Mouse (Mus musculus): ENCODE results near the gene Pdlim5. TPM values are rescaled to one million over a fixed set of nuclear protein-coding genes. Genes with fewer than 3 reads are reported as not detected.
A peak's percentile ranks its signal among the peaks of the same experiment; 100 is the strongest.

Gene Pdlim5
- polyA plus RNA-seq, 1 experiment from 2014 or later = 84.5 TPM

- Histone ChIP-seq H3K27me3 (replicated peaks; ENCODE audit: control insufficient read depth, insufficient read depth, low read length) (no peaks in the 10 kb centered on the region), H3K9ac (ENCODE audit: low read depth, low read length) (no peak overlapping the region), H3K27ac (replicated peaks; ENCODE audit: low read depth, low read length) (no peak overlapping the region), H3K4me2 (ENCODE audit: low read depth, low read length) (no peak overlapping the region), H3K9me3 (ENCODE audit: control insufficient read depth, low read length) (no peaks in the 10 kb centered on the region), H3K4me1 (ENCODE audit: control insufficient read depth, insufficient read depth, low read length) (no peaks in the 10 kb centered on the region), H3K4me3 (ENCODE audit: low read depth, low read length) (no peak overlapping the region), H3K36me3 (ENCODE audit: control insufficient read depth, insufficient read depth, low read length) (no peaks in the 10 kb centered on the region)
- 62% methylated on average over 4 of the region's 4 CpGs for WGBS
- DNase-seq (ENCODE audit: low spot score) = peak; percentile 4
- ATAC-seq (ENCODE audit: low read depth) = no peak
Measured at GRCm38 (mm10) chr3:142388189-142388588, 7.3 kb downstream of the Pdlim5 start.

- Histone ChIP-seq H3K4me1 (ENCODE audit: control insufficient read depth, insufficient read depth, low read length) (no peaks in the 10 kb centered on the region), H3K9me3 (ENCODE audit: control insufficient read depth, low read length) (no peaks in the 10 kb centered on the region), H3K27me3 (replicated peaks; ENCODE audit: control insufficient read depth, insufficient read depth, low read length) (no peaks in the 10 kb centered on the region), H3K9ac (ENCODE audit: low read depth, low read length) (no peak overlapping the region), H3K27ac (replicated peaks; ENCODE audit: low read depth, low read length) (no peak overlapping the region), H3K36me3 (ENCODE audit: control insufficient read depth, insufficient read depth, low read length) (no peaks in the 10 kb centered on the region), H3K4me2 (ENCODE audit: low read depth, low read length) (no peak overlapping the region), H3K4me3 (ENCODE audit: low read depth, low read length) (no peak overlapping the region)
- ATAC-seq (ENCODE audit: low read depth) (no peak), DNase-seq (ENCODE audit: low spot score) (no peak)
- WGBS = 91% methylated on average over 4 of the region's 4 CpGs
Measured at GRCm38 (mm10) chr3:142386505-142386904, 9.0 kb downstream of the Pdlim5 start.

GRCm38 (mm10) chr3:142385690-142386089 is 9.8 kb downstream of the Pdlim5 start:
- Histone ChIP-seq H3K27ac (replicated peaks; ENCODE audit: low read depth, low read length) (no peak overlapping the region), H3K4me2 (ENCODE audit: low read depth, low read length) (no peak overlapping the region), H3K9ac (ENCODE audit: low read depth, low read length) (no peak overlapping the region), H3K27me3 (replicated peaks; ENCODE audit: control insufficient read depth, insufficient read depth, low read length) (no peaks in the 10 kb centered on the region), H3K4me1 (ENCODE audit: control insufficient read depth, insufficient read depth, low read length) (no peaks in the 10 kb centered on the region), H3K9me3 (ENCODE audit: control insufficient read depth, low read length) (no peaks in the 10 kb centered on the region), H3K4me3 (ENCODE audit: low read depth, low read length) (no peak overlapping the region), H3K36me3 (ENCODE audit: control insufficient read depth, insufficient read depth, low read length) (no peaks in the 10 kb centered on the region)
- DNase-seq (ENCODE audit: low spot score) = no peak
- ATAC-seq (ENCODE audit: low read depth) = no peak
- 73% methylated on average over 2 of the region's 2 CpGs for WGBS

GRCm38 (mm10) chr3:142376638-142377037 is 18.9 kb downstream of the Pdlim5 start:
- Histone ChIP-seq H3K36me3 (ENCODE audit: control insufficient read depth, insufficient read depth, low read length) (no peaks in the 10 kb centered on the region), H3K9me3 (ENCODE audit: control insufficient read depth, low read length) (no peaks in the 10 kb centered on the region), H3K4me2 (ENCODE audit: low read depth, low read length) (no peak overlapping the region), H3K9ac (ENCODE audit: low read depth, low read length) (no peak overlapping the region), H3K27me3 (replicated peaks; ENCODE audit: control insufficient read depth, insufficient read depth, low read length) (no peaks in the 10 kb centered on the region), H3K27ac (replicated peaks; ENCODE audit: low read depth, low read length) (no peak overlapping the region), H3K4me3 (ENCODE audit: low read depth, low read length) (no peak overlapping the region), H3K4me1 (ENCODE audit: control insufficient read depth, insufficient read depth, low read length) (no peaks in the 10 kb centered on the region)
- 56% methylated on average over 1 of the region's 1 CpGs for WGBS
- no peak for DNase-seq (ENCODE audit: low spot score)
- ATAC-seq (ENCODE audit: low read depth) = no peak

GRCm38 (mm10) chr3:142375106-142375505 is 20.4 kb downstream of the Pdlim5 start:
- H3K4me2 ChIP-seq (ENCODE audit: low read depth, low read length) = no peak overlapping the region
- no peaks in the 10 kb centered on the region for H3K36me3 ChIP-seq (ENCODE audit: control insufficient read depth, insufficient read depth, low read length)
- H3K9me3 ChIP-seq (ENCODE audit: control insufficient read depth, low read length) = no peaks in the 10 kb centered on the region
- no peak overlapping the region for H3K4me3 ChIP-seq (ENCODE audit: low read depth, low read length)
- no peak overlapping the region for H3K9ac ChIP-seq (ENCODE audit: low read depth, low read length)
- 30% methylated on average over 1 of the region's 1 CpGs for WGBS
- no peak for DNase-seq (ENCODE audit: low spot score)
- no peaks in the 10 kb centered on the region for H3K27me3 ChIP-seq (replicated peaks; ENCODE audit: control insufficient read depth, insufficient read depth, low read length)
- ATAC-seq (ENCODE audit: low read depth) = no peak
- H3K27ac ChIP-seq (replicated peaks; ENCODE audit: low read depth, low read length) = no peak overlapping the region
- H3K4me1 ChIP-seq (ENCODE audit: control insufficient read depth, insufficient read depth, low read length) = no peaks in the 10 kb centered on the region

GRCm38 (mm10) chr3:142372465-142373147 is 22.9 kb downstream of the Pdlim5 start:
- ATAC-seq (ENCODE audit: low read depth) = no peak
- H3K27ac ChIP-seq (replicated peaks; ENCODE audit: low read depth, low read length) = no peak overlapping the region
- H3K4me3 ChIP-seq (ENCODE audit: low read depth, low read length) = no peak overlapping the region
- 87% methylated on average over 6 of the region's 6 CpGs for WGBS
- H3K9ac ChIP-seq (ENCODE audit: low read depth, low read length) = no peak overlapping the region
- H3K36me3 ChIP-seq (ENCODE audit: control insufficient read depth, insufficient read depth, low read length) = no peaks in the 10 kb centered on the region
- H3K4me2 ChIP-seq (ENCODE audit: low read depth, low read length) = no peak overlapping the region
- H3K9me3 ChIP-seq (ENCODE audit: control insufficient read depth, low read length) = no peaks in the 10 kb centered on the region
- DNase-seq (ENCODE audit: low spot score) = no peak
- H3K4me1 ChIP-seq (ENCODE audit: control insufficient read depth, insufficient read depth, low read length) = no peaks in the 10 kb centered on the region
- H3K27me3 ChIP-seq (replicated peaks; ENCODE audit: control insufficient read depth, insufficient read depth, low read length) = no peaks in the 10 kb centered on the region

- WGBS = 82% methylated on average over 9 of the region's 9 CpGs
- DNase-seq (ENCODE audit: low spot score) (no peak), ATAC-seq (ENCODE audit: low read depth) (no peak)
- Histone ChIP-seq H3K9me3 (ENCODE audit: control insufficient read depth, low read length) (no peaks in the 10 kb centered on the region), H3K9ac (ENCODE audit: low read depth, low read length) (no peak overlapping the region), H3K4me1 (ENCODE audit: control insufficient read depth, insufficient read depth, low read length) (no peaks in the 10 kb centered on the region), H3K4me2 (ENCODE audit: low read depth, low read length) (no peak overlapping the region), H3K27ac (replicated peaks; ENCODE audit: low read depth, low read length) (no peak overlapping the region), H3K4me3 (ENCODE audit: low read depth, low read length) (no peak overlapping the region), H3K36me3 (ENCODE audit: control insufficient read depth, insufficient read depth, low read length) (no peaks in the 10 kb centered on the region), H3K27me3 (replicated peaks; ENCODE audit: control insufficient read depth, insufficient read depth, low read length) (no peaks in the 10 kb centered on the region)
Measured at GRCm38 (mm10) chr3:142368411-142368810, 27.1 kb downstream of the Pdlim5 start.

GRCm38 (mm10) chr3:142362092-142362491 is 33.4 kb downstream of the Pdlim5 start:
- Histone ChIP-seq H3K4me1 (ENCODE audit: control insufficient read depth, insufficient read depth, low read length) (no peaks in the 10 kb centered on the region), H3K9ac (ENCODE audit: low read depth, low read length) (no peak overlapping the region), H3K9me3 (ENCODE audit: control insufficient read depth, low read length) (no peaks in the 10 kb centered on the region), H3K36me3 (ENCODE audit: control insufficient read depth, insufficient read depth, low read length) (no peaks in the 10 kb centered on the region), H3K27ac (replicated peaks; ENCODE audit: low read depth, low read length) (no peak overlapping the region), H3K27me3 (replicated peaks; ENCODE audit: control insufficient read depth, insufficient read depth, low read length) (no peaks in the 10 kb centered on the region), H3K4me2 (ENCODE audit: low read depth, low read length) (no peak overlapping the region), H3K4me3 (ENCODE audit: low read depth, low read length) (no peak overlapping the region)
- 54% methylated on average over 6 of the region's 6 CpGs for WGBS
- no peak for DNase-seq (ENCODE audit: low spot score)
- ATAC-seq (ENCODE audit: low read depth) = no peak

GRCm38 (mm10) chr3:142358951-142359350 is 36.5 kb downstream of the Pdlim5 start:
- H3K4me1 ChIP-seq (ENCODE audit: control insufficient read depth, insufficient read depth, low read length) = no peaks in the 10 kb centered on the region
- no peak for ATAC-seq (ENCODE audit: low read depth)

More at GRCm38 (mm10) chr3:142358951-142359350, 36.5 kb downstream of the Pdlim5 start:
- Histone ChIP-seq H3K9me3 (ENCODE audit: control insufficient read depth, low read length) (no peaks in the 10 kb centered on the region), H3K27ac (replicated peaks; ENCODE audit: low read depth, low read length) (no peak overlapping the region), H3K36me3 (ENCODE audit: control insufficient read depth, insufficient read depth, low read length) (no peaks in the 10 kb centered on the region), H3K27me3 (replicated peaks; ENCODE audit: control insufficient read depth, insufficient read depth, low read length) (no peaks in the 10 kb centered on the region), H3K9ac (ENCODE audit: low read depth, low read length) (no peak overlapping the region), H3K4me3 (ENCODE audit: low read depth, low read length) (no peak overlapping the region), H3K4me2 (ENCODE audit: low read depth, low read length) (no peak overlapping the region)
- no peak for DNase-seq (ENCODE audit: low spot score)

All from embryonic facial prominence, embryonic 14.5 days (tissue).